Mouse (Mus musculus): ENCODE measurements around the gene Ppp2r2c. TPM values are rescaled to one million over a fixed set of nuclear protein-coding genes. Genes with fewer than 3 reads are reported as not detected.

Ppp2r2c gene
- total RNA-seq, 2 experiments from 2014 or later: not detected

- no peak for ATAC-seq (replicated peaks; ENCODE audit: low FRiP score, low TSS enrichment, poor library complexity, severe bottlenecking)
Measured at GRCm38 (mm10) chr5:36955366-36955765, 87.1 kb downstream of the Ppp2r2c start.

GRCm38 (mm10) chr5:36958837-36959236 is 90.5 kb downstream of the Ppp2r2c start:
- peak; percentile 77 for ATAC-seq (replicated peaks; ENCODE audit: low FRiP score, low TSS enrichment, poor library complexity, severe bottlenecking)

GRCm38 (mm10) chr5:36960501-36960900 is 92.2 kb downstream of the Ppp2r2c start:
- no peak for ATAC-seq (replicated peaks; ENCODE audit: low FRiP score, low TSS enrichment, poor library complexity, severe bottlenecking)

- ATAC-seq (replicated peaks; ENCODE audit: low FRiP score, low TSS enrichment, poor library complexity, severe bottlenecking): no peak
Measured at GRCm38 (mm10) chr5:36971587-36971986, 103.3 kb downstream of the Ppp2r2c start.

GRCm38 (mm10) chr5:36975336-36975735 is 107.0 kb downstream of the Ppp2r2c start:
- ATAC-seq (replicated peaks; ENCODE audit: low FRiP score, low TSS enrichment, poor library complexity, severe bottlenecking): no peak

- ATAC-seq (replicated peaks; ENCODE audit: low FRiP score, low TSS enrichment, poor library complexity, severe bottlenecking): no peak
Measured at GRCm38 (mm10) chr5:36977809-36978208, 109.5 kb downstream of the Ppp2r2c start.

GRCm38 (mm10) chr5:36979001-36979400 is 110.7 kb downstream of the Ppp2r2c start:
- no peak for ATAC-seq (replicated peaks; ENCODE audit: low FRiP score, low TSS enrichment, poor library complexity, severe bottlenecking)

GRCm38 (mm10) chr5:36979631-36980030 is 111.3 kb downstream of the Ppp2r2c start:
- no peak for ATAC-seq (replicated peaks; ENCODE audit: low FRiP score, low TSS enrichment, poor library complexity, severe bottlenecking)

- no peak for ATAC-seq (replicated peaks; ENCODE audit: low FRiP score, low TSS enrichment, poor library complexity, severe bottlenecking)
Measured at GRCm38 (mm10) chr5:36982271-36982670, 114.0 kb downstream of the Ppp2r2c start.

GRCm38 (mm10) chr5:36986617-36987016 is 118.3 kb downstream of the Ppp2r2c start:
- ATAC-seq (replicated peaks; ENCODE audit: low FRiP score, low TSS enrichment, poor library complexity, severe bottlenecking): no peak

- ATAC-seq (replicated peaks; ENCODE audit: low FRiP score, low TSS enrichment, poor library complexity, severe bottlenecking): peak; percentile 7; the same call in 1 of the 2 replicates
Measured at GRCm38 (mm10) chr5:36988124-36988780, 119.9 kb downstream of the Ppp2r2c start.

- peak; percentile 98 for ATAC-seq (replicated peaks; ENCODE audit: low FRiP score, low TSS enrichment, poor library complexity, severe bottlenecking)
Measured at GRCm38 (mm10) chr5:36988781-36989624, 120.7 kb downstream of the Ppp2r2c start, which contains the start of gene Wfs1. Gene Wfs1 (minus strand): TSS chr5:36989205.

- ATAC-seq (replicated peaks; ENCODE audit: low FRiP score, low TSS enrichment, poor library complexity, severe bottlenecking): 0 out of 2 replicates have a peak, but pooled peaks have one; percentile 0
Measured at GRCm38 (mm10) chr5:36989625-36989977, 121.3 kb downstream of the Ppp2r2c start.

- ATAC-seq (replicated peaks; ENCODE audit: low FRiP score, low TSS enrichment, poor library complexity, severe bottlenecking): no peak
Measured at GRCm38 (mm10) chr5:36990196-36990595, 121.9 kb downstream of the Ppp2r2c start.

- no peak for ATAC-seq (replicated peaks; ENCODE audit: low FRiP score, low TSS enrichment, poor library complexity, severe bottlenecking)
Measured at GRCm38 (mm10) chr5:36990631-36991350, 122.5 kb downstream of the Ppp2r2c start.

GRCm38 (mm10) chr5:36996410-36996809 is 128.1 kb downstream of the Ppp2r2c start:
- ATAC-seq (replicated peaks; ENCODE audit: low FRiP score, low TSS enrichment, poor library complexity, severe bottlenecking): no peak

- ATAC-seq (replicated peaks; ENCODE audit: low FRiP score, low TSS enrichment, poor library complexity, severe bottlenecking): no peak
Measured at GRCm38 (mm10) chr5:36997996-36998395, 129.7 kb downstream of the Ppp2r2c start.

- ATAC-seq (replicated peaks; ENCODE audit: low FRiP score, low TSS enrichment, poor library complexity, severe bottlenecking): no peak
Measured at GRCm38 (mm10) chr5:37001002-37001401, 132.7 kb downstream of the Ppp2r2c start.

GRCm38 (mm10) chr5:37002001-37002400 is 133.7 kb downstream of the Ppp2r2c start:
- ATAC-seq (replicated peaks; ENCODE audit: low FRiP score, low TSS enrichment, poor library complexity, severe bottlenecking): peak; percentile 50; the same call in 1 of the 2 replicates
